Mouse (Mus musculus): ENCODE data around the gene Gpr158. TPM values are rescaled to one million over a fixed set of nuclear protein-coding genes. Genes with fewer than 3 reads are reported as not detected.

Gene Gpr158
- polyA plus RNA-seq, 1 experiment from 2014 or later: 0.05 TPM

GRCm38 (mm10) chr2:21810431-21810830 is 443.1 kb downstream of the Gpr158 start:
- WGBS: 81% methylated on average over 4 of the region's 4 CpGs
- Histone ChIP-seq H3K9me3 (no peaks in the 10 kb centered on the region), H3K36me3 (no peaks in the 10 kb centered on the region)

GRCm38 (mm10) chr2:21864061-21864460 is 496.7 kb downstream of the Gpr158 start:
- H3K27me3 ChIP-seq: no peaks in the 10 kb centered on the region
- no peak overlapping the region for H3K27ac ChIP-seq
- H3K9me3 ChIP-seq: no peaks in the 10 kb centered on the region
- no peak for ATAC-seq (ENCODE audit: insufficient number of reproducible peaks, low FRiP score, low TSS enrichment, low read depth)
- no peaks in the 10 kb centered on the region for H3K36me3 ChIP-seq
- H3K4me2 ChIP-seq: no peak overlapping the region
- no peak overlapping the region for H3K9ac ChIP-seq
- H3K4me1 ChIP-seq: no peaks in the 10 kb centered on the region
- H3K4me3 ChIP-seq: no peak overlapping the region

More at GRCm38 (mm10) chr2:21810431-21810830, 443.1 kb downstream of the Gpr158 start:
- Histone ChIP-seq H3K27me3 (no peaks in the 10 kb centered on the region), H3K4me2 (no peak overlapping the region), H3K27ac (no peak overlapping the region), H3K4me1 (no peaks in the 10 kb centered on the region), H3K9ac (no peak overlapping the region), H3K4me3 (no peak overlapping the region)
- no peak for ATAC-seq (ENCODE audit: insufficient number of reproducible peaks, low FRiP score, low TSS enrichment, low read depth)

Other genes with a start within 250 kb of the Gpr158 start
- gene Enkur, start 162.2 kb upstream of the Gpr158 start, polyA plus RNA-seq (2015; fragmentation: Nextera tagmentation; extraction: Ambion mirVana): 0.65 and 0.77 TPM in 2 replicates
- gene Thnsl1, start 161.8 kb upstream of the Gpr158 start, polyA plus RNA-seq (2015; fragmentation: Nextera tagmentation; extraction: Ambion mirVana): 5.6 TPM in 2 replicates

Data from limb, embryonic 15.5 days (tissue).